Mouse (Mus musculus): ENCODE measurements around the gene Robo4. TPM values are rescaled to one million over a fixed set of nuclear protein-coding genes. Genes with fewer than 3 reads are reported as not detected.

The Robo4 gene
- polyA plus RNA-seq, 1 experiment from 2014 or later, result 4.9 TPM

DNA sequence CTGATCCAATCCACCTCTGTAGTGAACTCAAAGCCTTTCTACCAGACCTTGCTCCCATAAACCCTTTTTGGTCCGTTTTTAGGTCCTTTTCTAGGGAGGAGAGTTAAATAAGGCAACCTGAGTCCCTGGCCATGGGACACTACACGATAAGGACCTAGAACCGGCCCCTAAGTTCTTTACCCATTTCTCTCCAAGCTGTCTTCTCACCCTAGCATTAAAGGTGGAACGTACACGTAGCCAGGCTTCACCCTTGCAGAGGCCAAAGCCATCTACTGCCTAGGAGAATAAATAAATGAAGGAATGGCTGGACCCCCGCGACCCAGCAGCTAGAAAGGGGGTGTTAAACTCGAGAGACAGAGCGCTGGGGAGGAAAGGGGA lies 58.0 kb downstream of the Robo4 start:
- Histone ChIP-seq H3K4me3 (replicated peaks) (peak overlapping the region; percentile 51), H3K9ac (replicated peaks) (peak overlapping the region; percentile 77), H3K36me3 (no peaks in the 10 kb centered on the region), H3K9me3 (no peaks in the 10 kb centered on the region), H3K27me3 (peaks cover 81% of the 10 kb centered on the region), H3K4me2 (replicated peaks) (peak overlapping the region; percentile 94), H3K27ac (peak overlapping the region; percentile 88), H3K4me1 (replicated peaks) (peaks cover 62% of the 10 kb centered on the region)
- under 1% methylated on average over 9 of the region's 9 CpGs for WGBS
- no peak for ATAC-seq

- Histone ChIP-seq H3K9ac (replicated peaks) (peak overlapping the region; percentile 77), H3K4me3 (replicated peaks) (peak overlapping the region; percentile 51), H3K4me2 (replicated peaks) (peak overlapping the region; percentile 94), H3K27me3 (peaks cover 81% of the 10 kb centered on the region), H3K27ac (peak overlapping the region; percentile 88), H3K4me1 (replicated peaks) (peaks cover 55% of the 10 kb centered on the region), H3K9me3 (no peaks in the 10 kb centered on the region), H3K36me3 (no peaks in the 10 kb centered on the region)
- WGBS, result under 1% methylated on average over 81 of the region's 81 CpGs
- ATAC-seq, result peak; percentile 67
Measured at GRCm38 (mm10) chr9:37460043-37460960, 58.6 kb downstream of the Robo4 start.

DNA sequence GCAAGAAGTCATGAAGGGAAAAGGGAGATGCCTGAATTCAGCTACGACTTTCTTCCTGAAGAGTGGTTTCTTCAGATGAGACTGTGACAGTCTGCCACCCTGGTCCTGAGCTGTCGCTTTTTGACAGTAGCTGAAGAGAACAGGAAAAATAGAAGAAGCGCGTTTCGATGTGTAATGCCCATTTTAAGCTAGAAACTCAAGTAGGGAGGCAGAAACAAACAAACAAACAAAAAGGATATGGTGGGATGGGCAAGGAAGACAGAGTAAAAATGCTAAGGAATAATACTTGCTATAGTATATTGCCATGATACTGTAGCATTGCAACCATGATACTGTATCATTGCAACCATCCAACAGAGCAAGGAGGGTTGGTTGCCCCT lies 59.3 kb downstream of the Robo4 start:
- H3K27me3 ChIP-seq, result peaks cover 77% of the 10 kb centered on the region
- H3K4me3 ChIP-seq (replicated peaks), result peak overlapping the region; percentile 51
- H3K36me3 ChIP-seq, result no peaks in the 10 kb centered on the region
- no peak for ATAC-seq
- peak overlapping the region; percentile 94 for H3K4me2 ChIP-seq (replicated peaks)
- peak overlapping the region; percentile 77 for H3K9ac ChIP-seq (replicated peaks)
- H3K9me3 ChIP-seq, result no peaks in the 10 kb centered on the region
- peaks cover 49% of the 10 kb centered on the region for H3K4me1 ChIP-seq (replicated peaks)
- H3K27ac ChIP-seq, result peak overlapping the region; percentile 88
- WGBS, result 8% methylated on average over 5 of the region's 5 CpGs

GRCm38 (mm10) chr9:37461571-37461970 lies 59.9 kb downstream of the Robo4 start:
- Histone ChIP-seq H3K4me3 (replicated peaks) (no peak overlapping the region), H3K27ac (no peak overlapping the region), H3K9ac (replicated peaks) (no peak overlapping the region), H3K9me3 (no peaks in the 10 kb centered on the region), H3K36me3 (no peaks in the 10 kb centered on the region), H3K4me2 (replicated peaks) (no peak overlapping the region), H3K4me1 (replicated peaks) (peaks cover 43% of the 10 kb centered on the region), H3K27me3 (peaks cover 73% of the 10 kb centered on the region)
- WGBS, result 4% methylated on average over 3 of the region's 3 CpGs
- no peak for ATAC-seq

- ATAC-seq, result no peak
- Histone ChIP-seq H3K9ac (replicated peaks) (no peak overlapping the region), H3K4me2 (replicated peaks) (no peak overlapping the region), H3K27ac (no peak overlapping the region), H3K4me1 (replicated peaks) (peaks cover 31% of the 10 kb centered on the region), H3K9me3 (no peaks in the 10 kb centered on the region), H3K27me3 (peaks cover 62% of the 10 kb centered on the region), H3K36me3 (no peaks in the 10 kb centered on the region), H3K4me3 (replicated peaks) (no peak overlapping the region)
- 13% methylated on average over 7 of the region's 7 CpGs for WGBS
Measured at GRCm38 (mm10) chr9:37462764-37463163, 61.1 kb downstream of the Robo4 start.

Other genes with a start within 250 kb of the Robo4 start
- 11.4 and 12.7 TPM in 2 replicates for gene Tmem218, start 193.7 kb upstream of the Robo4 start, polyA plus RNA-seq (2015; fragmentation: Nextera tagmentation; extraction: Ambion mirVana)
- gene Slc37a2, start 146.2 kb upstream of the Robo4 start, polyA plus RNA-seq (2015; fragmentation: Nextera tagmentation; extraction: Ambion mirVana), result 0.72 and 0.96 TPM in 2 replicates
- gene Ccdc15, start 53.5 kb upstream of the Robo4 start, polyA plus RNA-seq (2015; fragmentation: Nextera tagmentation; extraction: Ambion mirVana), result 10.8 and 10.9 TPM in 2 replicates
- gene Hepacam, start 34.5 kb upstream of the Robo4 start, polyA plus RNA-seq (2015; fragmentation: Nextera tagmentation; extraction: Ambion mirVana), result 2.2 and 2.5 TPM in 2 replicates
- gene Robo3, start 31.3 kb downstream of the Robo4 start, polyA plus RNA-seq (2015; fragmentation: Nextera tagmentation; extraction: Ambion mirVana), result 20.5 and 22.4 TPM in 2 replicates
- 36.5 and 39.5 TPM in 2 replicates for gene Msantd2, start 87.4 kb downstream of the Robo4 start, polyA plus RNA-seq (2015; fragmentation: Nextera tagmentation; extraction: Ambion mirVana)
- 33.5 and 34.5 TPM in 2 replicates for gene Esam, start 126.2 kb downstream of the Robo4 start, polyA plus RNA-seq (2015; fragmentation: Nextera tagmentation; extraction: Ambion mirVana)
- 0.37 and 0.42 TPM in 2 replicates for gene Vsig2, start 137.4 kb downstream of the Robo4 start, polyA plus RNA-seq (2015; fragmentation: Nextera tagmentation; extraction: Ambion mirVana)
- 3.4 and 3.7 TPM in 2 replicates for gene Nrgn, start 151.0 kb downstream of the Robo4 start, polyA plus RNA-seq (2015; fragmentation: Nextera tagmentation; extraction: Ambion mirVana)
- 8.1 and 9.2 TPM in 2 replicates for gene Siae, start 153.8 kb downstream of the Robo4 start, polyA plus RNA-seq (2015; fragmentation: Nextera tagmentation; extraction: Ambion mirVana)
- 10.7 and 13.6 TPM in 2 replicates for gene Spa17, start 211.8 kb downstream of the Robo4 start, polyA plus RNA-seq (2015; fragmentation: Nextera tagmentation; extraction: Ambion mirVana)

All from midbrain, embryonic 13.5 days (tissue).